In the genomic region with DNA sequence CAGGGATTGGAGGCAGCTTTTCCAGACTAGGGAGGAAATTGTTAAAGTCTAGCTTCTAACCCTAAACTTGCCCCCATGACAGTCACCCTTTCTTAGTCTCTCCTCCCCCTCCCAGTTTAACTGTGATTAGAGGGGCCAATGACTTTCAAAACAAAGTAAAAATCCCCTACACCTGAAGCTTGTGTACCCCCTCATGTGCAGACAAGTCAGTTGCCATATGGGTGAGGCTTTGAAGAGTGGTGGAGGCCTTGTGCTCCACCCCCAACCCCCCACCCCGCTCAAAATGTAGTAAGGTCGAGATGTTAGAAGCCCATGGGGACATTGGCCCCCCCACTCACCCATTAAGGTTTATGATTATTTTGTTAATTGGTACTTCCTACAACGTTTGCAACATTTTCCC, we compare ENCODE assay signal across 8 mouse cellular contexts. TPM values are rescaled to one million over a fixed set of nuclear protein-coding genes. Genes with fewer than 3 reads are reported as not detected.
DNase-seq lines count a peak whose midpoint lies in the region; ATAC-seq and TF ChIP-seq lines count a peak whose summit lies in the region.

No protein-coding gene starts in this region.

- WGBS in liver, adult 2 months, result 22% methylated on average over 3 of the region's 3 CpGs
- 6% methylated on average over 3 of the region's 3 CpGs for WGBS in embryonic facial prominence, embryonic 14.5 days
- WGBS in intestine, embryonic 15.5 days, result 25% methylated on average over 3 of the region's 3 CpGs
- 9% methylated on average over 3 of the region's 3 CpGs for WGBS in neural tube, embryonic 12.5 days

- no peaks in the 10 kb centered on the region for H3K27me3 ChIP-seq in liver, adult 2 months (ENCODE audit: control insufficient read depth, insufficient read depth, low read length)
- no peaks in the 10 kb centered on the region for H3K27me3 ChIP-seq in embryonic facial prominence, embryonic 14.5 days (replicated peaks; ENCODE audit: control insufficient read depth, insufficient read depth, low read length)
- no peaks in the 10 kb centered on the region for H3K27me3 ChIP-seq in intestine, embryonic 15.5 days (replicated peaks)
- no peaks in the 10 kb centered on the region for H3K27me3 ChIP-seq in neural tube, embryonic 12.5 days (replicated peaks)

- DNase-seq in liver, adult 2 months (ENCODE audit: extremely low read depth, low read depth, low spot score), result no peak
- no peak for DNase-seq in liver
- no peak for DNase-seq in embryonic facial prominence, embryonic 14.5 days (ENCODE audit: low spot score)
- DNase-seq in frontal cortex, adult 2 months (ENCODE audit: extremely low spot score in 1 of 2, low spot score in 1 of 2), result no peak
- DNase-seq in Muller cell, postnatal 12 days (ENCODE audit: inconsistent ontology term), result no peak
- no peak for DNase-seq in right cerebral cortex, postnatal 25 days

- peak overlapping the region; percentile 68 for H3K4me2 ChIP-seq in embryonic facial prominence, embryonic 14.5 days (ENCODE audit: low read depth, low read length)
- peak overlapping the region; percentile 97 for H3K4me2 ChIP-seq in intestine, embryonic 15.5 days (replicated peaks)
- peak overlapping the region; percentile 87 for H3K4me2 ChIP-seq in neural tube, embryonic 12.5 days (replicated peaks)

- no peaks in the 10 kb centered on the region for H3K36me3 ChIP-seq in liver, adult 2 months (ENCODE audit: control insufficient read depth, insufficient read depth, low read length)
- peaks cover 28% of the 10 kb centered on the region for H3K36me3 ChIP-seq in embryonic facial prominence, embryonic 14.5 days (ENCODE audit: control insufficient read depth, insufficient read depth, low read length)
- H3K36me3 ChIP-seq in intestine, embryonic 15.5 days, result peaks cover 2% of the 10 kb centered on the region; the same call in 1 of the 2 replicates
- peaks cover 21% of the 10 kb centered on the region for H3K36me3 ChIP-seq in neural tube, embryonic 12.5 days

- no peak for TF ChIP-seq POLR2A in liver, adult 2 months (IDR thresholded peaks at IDR 0.05; ENCODE audit: extremely low read depth, insufficient read depth, low read length)

- H3K27ac ChIP-seq in liver, adult 2 months (replicated peaks; ENCODE audit: insufficient read depth, low read depth, low read length), result peak overlapping the region; percentile 65; the same call in 1 of the 2 replicates
- H3K27ac ChIP-seq in embryonic facial prominence, embryonic 14.5 days (replicated peaks; ENCODE audit: low read depth, low read length), result peak overlapping the region; percentile 86
- H3K27ac ChIP-seq in intestine, embryonic 15.5 days, result peak overlapping the region; percentile 83; the same call in 1 of the 2 replicates
- no peak overlapping the region for H3K27ac ChIP-seq in neural tube, embryonic 12.5 days

- H3K79me2 ChIP-seq in liver, adult 2 months (ENCODE audit: control insufficient read depth, insufficient read depth, low read length), result no peaks in the 10 kb centered on the region; the same call in 1 of the 2 replicates

- TF ChIP-seq CTCF in liver, adult 2 months (IDR thresholded peaks at IDR 0.05; ENCODE audit: low read depth, low read length), result no peak

- no peak for ATAC-seq in embryonic facial prominence, embryonic 14.5 days (ENCODE audit: low read depth)
- ATAC-seq in intestine, embryonic 15.5 days, result no peak
- ATAC-seq in neural tube, embryonic 12.5 days (ENCODE audit: low FRiP score, low read depth), result no peak

- no peaks in the 10 kb centered on the region; the same call in 1 of the 2 replicates for H3K4me1 ChIP-seq in liver, adult 2 months (ENCODE audit: control insufficient read depth, insufficient read depth, low read length)
- H3K4me1 ChIP-seq in embryonic facial prominence, embryonic 14.5 days (ENCODE audit: control insufficient read depth, insufficient read depth, low read length), result peaks cover 17% of the 10 kb centered on the region
- peaks cover 16% of the 10 kb centered on the region for H3K4me1 ChIP-seq in intestine, embryonic 15.5 days (replicated peaks)
- H3K4me1 ChIP-seq in neural tube, embryonic 12.5 days, result peaks cover 46% of the 10 kb centered on the region

- peak overlapping the region; percentile 80 for H3K9ac ChIP-seq in liver, adult 2 months (ENCODE audit: low read depth, low read length)
- H3K9ac ChIP-seq in embryonic facial prominence, embryonic 14.5 days (ENCODE audit: low read depth, low read length), result peak overlapping the region; percentile 78
- H3K9ac ChIP-seq in intestine, embryonic 15.5 days, result peak overlapping the region; percentile 78
- peak overlapping the region; percentile 92 for H3K9ac ChIP-seq in neural tube, embryonic 12.5 days

- no peaks in the 10 kb centered on the region for H3K9me3 ChIP-seq in embryonic facial prominence, embryonic 14.5 days (ENCODE audit: control insufficient read depth, low read length)
- H3K9me3 ChIP-seq in intestine, embryonic 15.5 days, result no peaks in the 10 kb centered on the region
- no peaks in the 10 kb centered on the region for H3K9me3 ChIP-seq in neural tube, embryonic 12.5 days

- H3K4me3 ChIP-seq in liver, adult 2 months (ENCODE audit: insufficient read depth, low read depth, low read length), result peak overlapping the region; percentile 92
- peak overlapping the region; percentile 58 for H3K4me3 ChIP-seq in embryonic facial prominence, embryonic 14.5 days (ENCODE audit: low read depth, low read length)
- H3K4me3 ChIP-seq in intestine, embryonic 15.5 days (replicated peaks), result peak overlapping the region; percentile 64
- peak overlapping the region; percentile 73 for H3K4me3 ChIP-seq in neural tube, embryonic 12.5 days

RNA-seq across cellular contexts. Expression of a gene that starts 1.5 kb away (rescaled TPM):
- total RNA-seq in liver, adult 2 months (2014; rRNA removed), result 3.6 and 5.1 TPM in 2 replicates
- 9.6 and 9.8 TPM in 2 replicates for polyA plus RNA-seq in liver, adult 2 months (2012; rRNA removed)
- 3.2 and 3.5 TPM in 2 replicates for polyA plus RNA-seq in embryonic facial prominence, embryonic 14.5 days (2014; fragmentation: Nextera tagmentation; extraction: Ambion mirVana)
- polyA plus RNA-seq in intestine, embryonic 15.5 days (2015; fragmentation: Nextera tagmentation; extraction: Ambion mirVana), result 5.2 and 6.1 TPM in 2 replicates
- 4.7 and 5.6 TPM in 2 replicates for polyA plus RNA-seq in neural tube, embryonic 12.5 days (2016; fragmentation: Nextera tagmentation; extraction: Ambion mirVana)
- polyA plus RNA-seq in frontal cortex, adult 2 months (2012; rRNA removed), result 52.0 and 53.0 TPM in 2 replicates
